Mouse (Mus musculus) liver, embryonic 13.5 days (tissue): ENCODE results near the gene Zbed5. TPM values are rescaled to one million over a fixed set of nuclear protein-coding genes. Genes with fewer than 3 reads are reported as not detected.
"Not testable (repeated sequence)": the region's sequence is repeated elsewhere in the genome, so short reads cannot be mapped to it uniquely, and the experiment has no call there.

Experiments
- ATAC-seq: fragments of 200-750 bp; cut with Nextera tagmentation; 2 replicates; pipeline ENCODE4 v1.8.0; 2017; ENCODE audit warnings: low read depth, mild to moderate bottlenecking, moderate number of reproducible peaks, moderate library complexity
- DNase-seq: peaks from one replicate; pipeline ENCODE4 v3.0.0; 2022
- H3K27ac ChIP-seq: fragments of 300-500 bp; sonication (generic); 2 replicates; pipeline ENCODE4 v1.5.1; 2015; ENCODE audit warnings: moderate library complexity, mild to moderate bottlenecking, inconsistent platforms
- H3K27me3 ChIP-seq: fragments of 300-500 bp; sonication (generic); 2 replicates; pipeline ENCODE4 v1.6.1; 2015; ENCODE audit warnings: mild to moderate bottlenecking, inconsistent platforms
- H3K36me3 ChIP-seq: fragments of 300-500 bp; sonication (generic); 2 replicates; pipeline ENCODE4 v1.6.1; 2015; ENCODE audit warnings: mild to moderate bottlenecking, inconsistent platforms
- H3K4me1 ChIP-seq: fragments of 300-500 bp; sonication (generic); replicated peaks from 2 replicates; pipeline ENCODE4 v1.6.1; 2015; ENCODE audit warnings: inconsistent platforms
- H3K4me2 ChIP-seq: fragments of 300-500 bp; sonication (generic); 2 replicates; pipeline ENCODE4 v1.6.1; 2015; ENCODE audit warnings: inconsistent platforms, mild to moderate bottlenecking, moderate library complexity
- H3K4me3 ChIP-seq: fragments of 300-500 bp; sonication (generic); replicated peaks from 2 replicates; pipeline ENCODE4 v1.5.1; 2015; ENCODE audit warnings: mild to moderate bottlenecking, inconsistent platforms
- H3K9ac ChIP-seq: fragments of 300-500 bp; sonication (generic); 2 replicates; pipeline ENCODE4 v1.6.1; 2015; ENCODE audit warnings: mild to moderate bottlenecking, inconsistent platforms
- H3K9me3 ChIP-seq: fragments of 300-500 bp; sonication (generic); replicated peaks from 2 replicates; pipeline ENCODE4 v1.6.1; 2016; ENCODE audit warnings: inconsistent platforms
- WGBS: fragments of 180-500 bp; shearing (Covaris S2); methylation state at CpG from one replicate; pipeline ENCODE4 v1.1.7; 2015; ENCODE audit not compliant: insufficient replicate concordance; 5-methylcytosine and 5-hydroxymethylcytosine counted together
- polyA plus RNA-seq: library from polyadenylated mRNA; unstranded; fragments of >200 nt; fragmentation: Nextera tagmentation; extraction: Ambion mirVana; gene quantifications from 2 replicates; pipeline ENCODE4 v1.2.1, GENCODE M21; 2015

Gene Zbed5
- polyA plus RNA-seq, 1 experiment from 2014 or later: 1.1 TPM

DNA sequence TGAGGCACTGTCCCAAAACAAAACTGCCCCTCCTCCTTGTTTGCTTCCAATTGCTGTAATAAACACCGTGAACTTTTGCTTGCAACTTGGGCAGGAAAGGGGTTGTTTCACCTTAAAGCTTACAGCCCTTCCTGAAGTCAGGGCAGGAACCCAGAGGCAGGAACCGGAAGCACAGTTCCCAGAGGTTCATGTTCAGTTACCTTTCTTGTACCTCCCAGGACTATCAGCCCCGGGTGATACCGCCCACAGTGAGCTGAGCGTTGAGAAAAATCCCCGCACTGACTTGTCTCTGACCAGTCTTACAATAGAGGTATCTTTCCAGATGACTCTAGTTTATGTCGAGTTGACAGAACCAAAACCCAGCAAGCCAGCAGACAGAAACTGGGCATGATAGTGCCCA lies 14.1 kb downstream of the Zbed5 start:
- ATAC-seq (no peak), DNase-seq (no peak)
- Histone ChIP-seq H3K4me2 (peak overlapping the region; percentile 98), H3K4me3 (peak overlapping the region; percentile 76; the same call in 1 of the 2 replicates), H3K27ac (no peak overlapping the region), H3K27me3 (peaks cover 10% of the 10 kb centered on the region), H3K36me3 (no peaks in the 10 kb centered on the region), H3K4me1 (peaks cover 28% of the 10 kb centered on the region), H3K9ac (no peak overlapping the region), H3K9me3 (no peaks in the 10 kb centered on the region)
- WGBS: 64% methylated on average over 7 of the region's 7 CpGs

DNA sequence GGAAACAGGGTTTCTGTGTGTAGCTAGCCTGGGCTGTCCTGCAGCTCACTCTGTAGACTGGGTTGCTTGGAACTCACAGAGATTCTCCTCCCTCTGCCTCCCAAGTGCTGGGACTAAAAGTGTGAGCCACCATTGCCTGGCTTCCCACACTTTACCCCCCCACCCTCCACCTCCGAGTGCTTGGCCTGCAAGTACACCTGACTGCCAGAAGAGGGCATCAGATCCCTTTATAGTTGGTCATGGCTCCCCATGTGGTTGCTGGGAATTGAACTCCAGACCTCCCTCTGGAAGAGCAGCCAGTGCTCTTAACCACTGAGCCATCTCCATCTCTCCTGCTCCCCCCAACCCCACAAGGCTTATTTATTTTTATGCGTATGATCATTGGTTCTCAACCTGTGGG lies 18.5 kb downstream of the Zbed5 start:
- 20% methylated on average over 2 of the region's 2 CpGs for WGBS
- H3K9ac ChIP-seq: no peak overlapping the region
- no peaks in the 10 kb centered on the region for H3K36me3 ChIP-seq
- H3K27me3 ChIP-seq: peaks cover 9% of the 10 kb centered on the region
- H3K4me3 ChIP-seq: no peak overlapping the region
- H3K4me2 ChIP-seq: no peak overlapping the region
- no peak overlapping the region for H3K27ac ChIP-seq
- H3K9me3 ChIP-seq: no peaks in the 10 kb centered on the region
- peaks cover 18% of the 10 kb centered on the region for H3K4me1 ChIP-seq
- ATAC-seq: no peak
- DNase-seq: peak; percentile 12

DNA sequence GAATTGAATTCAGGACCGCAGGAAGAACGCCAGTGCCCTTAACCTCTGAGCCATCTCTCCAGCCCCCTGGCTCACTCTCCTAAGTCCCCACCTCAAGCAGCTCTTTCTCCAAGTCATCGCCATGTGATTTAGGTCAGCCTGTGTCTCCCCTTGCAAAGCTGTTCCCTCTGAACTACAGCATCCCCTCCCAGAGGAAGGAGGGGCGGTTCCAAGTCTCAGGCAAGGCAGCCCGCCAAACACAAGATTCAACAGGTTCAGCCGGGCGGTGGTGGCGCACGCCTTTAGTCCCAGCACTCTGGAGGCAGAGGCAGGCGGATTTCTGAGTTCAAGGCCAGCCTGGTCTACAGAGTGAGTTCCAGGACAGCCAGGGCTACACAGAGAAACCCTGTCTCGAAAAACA lies 20.0 kb downstream of the Zbed5 start:
- not testable (repeated sequence) for H3K9ac ChIP-seq, H3K27ac ChIP-seq, ATAC-seq, H3K27me3 ChIP-seq, H3K9me3 ChIP-seq, DNase-seq, H3K36me3 ChIP-seq, H3K4me3 ChIP-seq, H3K4me2 ChIP-seq
- WGBS: 83% methylated on average over 11 of the region's 11 CpGs
- peaks cover 14% of the 10 kb centered on the region for H3K4me1 ChIP-seq

DNA sequence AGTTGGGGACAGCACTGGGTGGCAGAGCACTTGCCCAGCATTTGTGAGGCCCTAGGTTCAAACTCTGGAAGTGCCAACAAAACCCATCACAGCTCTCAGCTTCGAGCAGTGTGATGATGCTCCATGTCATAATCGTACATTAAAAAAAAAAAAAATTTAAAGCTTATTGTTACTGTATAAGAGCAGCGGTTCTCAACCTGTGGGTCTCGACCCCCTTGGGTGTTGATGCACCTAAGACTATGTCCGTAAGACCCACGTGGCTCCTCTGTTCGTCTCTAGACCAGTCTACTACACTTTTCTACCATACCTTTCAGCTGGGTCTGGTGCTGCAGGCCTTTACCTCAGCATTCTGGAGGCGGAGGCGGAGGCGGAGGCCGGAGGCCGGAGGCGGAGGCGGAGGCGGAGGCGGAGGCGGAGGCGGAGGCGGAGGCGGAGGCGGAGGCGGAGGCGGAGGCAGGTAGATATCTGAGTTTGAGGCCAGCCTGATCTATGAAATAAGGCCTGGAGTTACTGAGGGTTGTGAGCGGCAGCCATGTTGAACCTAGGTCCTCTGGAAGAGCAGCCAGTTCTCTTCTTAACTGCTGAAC lies 22.6 kb downstream of the Zbed5 start:
- Histone ChIP-seq H3K4me1 (peaks cover 15% of the 10 kb centered on the region), H3K9ac (no peak overlapping the region), H3K27ac (no peak overlapping the region), H3K4me2 (no peak overlapping the region), H3K27me3 (no peaks in the 10 kb centered on the region), H3K36me3 (no peaks in the 10 kb centered on the region), H3K4me3 (no peak overlapping the region), H3K9me3 (no peaks in the 10 kb centered on the region)
- 0 out of 2 replicates have a peak, but pooled peaks have one; percentile 29 for ATAC-seq
- WGBS: 73% methylated on average over 24 of the region's 24 CpGs
- peak; percentile 18 for DNase-seq

DNA sequence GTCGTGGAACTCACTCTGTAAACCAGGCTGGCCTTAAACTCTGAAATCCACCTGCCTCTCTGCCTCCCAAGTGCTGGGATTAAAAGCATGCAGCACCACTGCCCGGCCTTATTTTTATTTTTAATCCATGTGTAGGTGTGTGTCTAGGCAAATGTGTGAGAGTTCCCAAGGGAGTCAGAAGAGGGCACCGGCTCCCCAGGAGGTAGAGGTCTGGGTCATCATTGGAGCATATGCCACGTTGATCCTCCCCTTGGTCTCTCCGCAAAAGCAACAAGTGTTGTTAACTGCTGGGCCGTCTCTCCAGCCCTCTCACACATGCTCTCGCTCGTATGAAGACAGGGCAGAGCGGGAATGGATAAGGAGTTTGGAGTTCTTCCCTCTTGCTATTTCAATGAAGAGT lies 23.2 kb downstream of the Zbed5 start:
- H3K27ac ChIP-seq: peak overlapping the region; percentile 9; the same call in 1 of the 2 replicates
- no peaks in the 10 kb centered on the region for H3K27me3 ChIP-seq
- ATAC-seq: no peak
- no peak overlapping the region for H3K4me3 ChIP-seq
- H3K9me3 ChIP-seq: no peaks in the 10 kb centered on the region
- no peak overlapping the region for H3K9ac ChIP-seq
- no peak overlapping the region for H3K4me2 ChIP-seq
- WGBS: 71% methylated on average over 9 of the region's 9 CpGs
- peaks cover 15% of the 10 kb centered on the region for H3K4me1 ChIP-seq
- no peak for DNase-seq
- H3K36me3 ChIP-seq: no peaks in the 10 kb centered on the region

DNA sequence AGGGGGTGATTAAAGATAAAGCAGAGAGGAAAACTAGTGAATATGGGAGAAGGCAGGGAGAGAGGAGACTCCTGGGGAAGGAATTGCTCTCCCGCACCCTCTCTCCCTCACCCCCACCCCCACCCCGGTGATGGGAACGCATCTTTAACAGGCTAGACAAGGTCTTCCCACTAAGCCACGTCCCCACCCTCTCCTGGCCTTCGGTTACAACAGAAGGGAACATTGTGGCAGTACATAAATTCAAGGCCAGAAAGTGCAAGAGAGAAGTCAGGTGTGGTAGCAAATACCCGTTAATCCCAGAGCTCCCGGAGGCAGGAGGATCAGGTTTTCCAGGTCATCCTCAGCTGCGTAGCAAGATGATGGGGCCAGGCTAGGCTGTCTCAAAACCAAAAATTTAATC lies 23.8 kb downstream of the Zbed5 start:
- no peak overlapping the region for H3K9ac ChIP-seq
- 70% methylated on average over 8 of the region's 8 CpGs for WGBS

DNA sequence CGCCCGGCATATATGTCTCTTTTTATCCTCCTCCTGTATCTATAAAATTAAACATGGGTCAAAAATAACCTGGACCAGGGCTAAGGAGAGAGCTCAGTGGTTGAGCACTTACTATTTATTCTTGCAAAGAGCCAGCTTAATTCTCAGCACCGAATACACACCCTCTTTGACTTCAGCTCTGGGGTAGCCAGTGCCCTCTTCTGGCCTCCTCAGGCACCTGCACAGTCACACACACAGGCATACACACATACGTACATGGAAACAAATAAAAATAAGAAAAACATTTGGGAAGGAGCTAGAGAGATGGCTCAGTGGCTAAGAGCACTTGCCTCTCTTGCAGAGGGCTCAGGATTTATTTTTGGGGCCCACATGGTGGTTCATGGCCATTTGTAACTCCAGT lies 26.4 kb downstream of the Zbed5 start:
- H3K36me3 ChIP-seq: no peaks in the 10 kb centered on the region
- DNase-seq: no peak
- ATAC-seq: no peak
- WGBS: 88% methylated on average over 4 of the region's 4 CpGs
- no peaks in the 10 kb centered on the region for H3K27me3 ChIP-seq
- H3K4me3 ChIP-seq: no peak overlapping the region
- H3K9ac ChIP-seq: no peak overlapping the region
- H3K9me3 ChIP-seq: no peaks in the 10 kb centered on the region
- no peak overlapping the region for H3K4me2 ChIP-seq
- H3K27ac ChIP-seq: no peak overlapping the region
- peaks cover 15% of the 10 kb centered on the region for H3K4me1 ChIP-seq

More for the DNA sequence above, 23.8 kb downstream of the Zbed5 start:
- Histone ChIP-seq H3K9me3 (no peaks in the 10 kb centered on the region), H3K27me3 (no peaks in the 10 kb centered on the region), H3K27ac (peak overlapping the region; percentile 9; the same call in 1 of the 2 replicates), H3K4me1 (peaks cover 15% of the 10 kb centered on the region), H3K36me3 (no peaks in the 10 kb centered on the region), H3K4me3 (no peak overlapping the region), H3K4me2 (no peak overlapping the region)
- DNase-seq (no peak), ATAC-seq (no peak)

DNA sequence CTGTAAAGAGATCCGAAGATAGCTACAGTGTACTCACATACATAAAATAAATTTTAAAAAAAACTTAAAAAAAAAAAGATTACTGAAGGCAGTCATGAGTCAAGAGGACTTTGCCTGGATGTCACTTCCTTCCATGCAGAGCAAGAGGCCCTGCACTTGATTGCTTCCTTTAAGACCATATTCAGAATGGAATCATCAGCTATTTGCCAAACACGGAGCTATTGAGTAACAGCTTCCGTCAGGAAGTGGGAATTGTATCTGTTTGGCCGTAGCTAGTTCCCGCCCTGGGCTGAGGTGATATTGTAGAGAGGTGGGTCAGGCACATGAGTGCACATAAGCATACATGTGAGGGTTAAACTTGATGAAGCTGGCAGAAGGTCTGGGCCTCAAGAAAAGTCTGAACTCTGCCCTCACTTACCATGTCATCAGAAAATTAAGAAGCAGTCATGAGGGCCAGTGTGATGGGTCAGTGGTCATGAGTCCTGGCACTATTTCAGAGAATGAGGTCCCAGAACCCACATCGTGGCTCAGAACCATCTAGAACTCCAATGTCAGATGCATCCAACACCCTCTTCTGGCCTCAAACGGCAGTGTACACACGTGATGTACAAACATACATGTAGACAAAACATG lies 29.4 kb downstream of the Zbed5 start:
- Histone ChIP-seq H3K9me3 (no peaks in the 10 kb centered on the region), H3K4me2 (no peak overlapping the region), H3K27me3 (no peaks in the 10 kb centered on the region), H3K4me1 (peaks cover 8% of the 10 kb centered on the region), H3K9ac (no peak overlapping the region), H3K27ac (no peak overlapping the region), H3K36me3 (no peaks in the 10 kb centered on the region), H3K4me3 (no peak overlapping the region)
- ATAC-seq (no peak), DNase-seq (no peak)
- 63% methylated on average over 8 of the region's 8 CpGs for WGBS

DNA sequence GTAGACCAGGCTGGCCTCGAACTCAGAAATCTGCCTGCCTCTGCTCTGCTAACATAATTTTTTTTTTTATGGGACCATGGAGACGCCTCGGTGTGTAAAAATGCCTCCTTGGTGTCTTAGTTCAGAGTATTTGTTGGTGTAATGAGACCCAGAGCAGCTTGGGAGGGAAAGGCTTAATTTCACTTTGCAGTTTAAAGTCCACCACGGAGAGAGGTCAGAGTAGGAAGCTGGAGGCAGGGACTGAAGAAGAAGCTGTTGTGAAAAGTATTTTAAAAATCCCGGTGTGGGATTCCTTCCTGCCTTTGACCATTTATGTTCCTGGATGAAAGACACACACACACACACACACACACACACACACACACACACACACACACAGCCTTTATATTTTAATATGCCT lies 30.4 kb downstream of the Zbed5 start:
- Histone ChIP-seq H3K4me3 (no peak overlapping the region), H3K27me3 (no peaks in the 10 kb centered on the region), H3K27ac (no peak overlapping the region), H3K36me3 (no peaks in the 10 kb centered on the region), H3K4me2 (no peak overlapping the region), H3K4me1 (peaks cover 8% of the 10 kb centered on the region), H3K9ac (no peak overlapping the region), H3K9me3 (no peaks in the 10 kb centered on the region)
- ATAC-seq (no peak), DNase-seq (no peak)
- WGBS: 66% methylated on average over 5 of the region's 5 CpGs

DNA sequence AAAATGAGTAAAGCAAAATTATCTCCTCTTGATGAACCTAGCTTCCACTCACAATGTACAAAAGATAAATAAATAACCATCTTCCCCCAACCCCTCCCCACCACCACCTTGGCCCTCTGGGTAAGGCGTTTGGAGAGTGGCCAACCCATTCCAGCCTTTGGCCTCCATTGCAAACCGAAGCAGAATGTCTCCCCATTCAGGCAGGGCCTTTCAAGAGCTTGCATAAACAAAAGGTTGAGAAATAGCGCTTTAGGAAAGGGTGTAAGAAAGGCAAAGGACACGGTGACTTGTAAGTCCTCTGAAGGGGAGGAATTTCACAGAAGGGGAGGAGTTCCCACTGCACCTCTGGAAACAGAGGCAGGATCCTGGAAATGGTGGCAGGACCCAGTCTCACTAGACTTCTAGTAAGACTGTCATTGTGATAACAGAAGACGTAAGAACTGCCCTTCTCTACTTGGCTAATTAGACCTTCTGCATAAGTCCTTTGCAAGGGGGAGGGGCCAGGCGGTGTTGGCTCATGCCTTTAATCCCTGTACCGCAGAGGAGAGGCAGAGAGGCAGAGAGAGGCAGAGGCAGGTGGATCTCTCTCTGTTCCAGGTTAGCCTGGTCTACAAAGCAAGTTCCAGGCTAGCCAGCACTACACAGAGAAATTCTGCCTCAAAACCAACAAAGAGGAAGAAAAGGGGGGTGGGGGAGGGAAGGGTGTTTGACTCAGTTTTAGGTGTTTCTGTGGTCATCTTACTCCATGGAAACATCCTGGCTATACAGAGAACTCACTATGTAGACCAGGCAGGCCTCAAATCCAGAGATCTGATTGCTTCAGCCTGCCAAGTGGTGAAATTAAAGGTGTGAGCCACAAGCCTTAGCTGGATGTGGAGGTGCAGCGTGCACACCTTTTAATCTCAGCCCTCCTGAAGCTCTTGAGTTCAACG lies 34.7 kb downstream of the Zbed5 start:
- no peak overlapping the region for H3K4me3 ChIP-seq
- ATAC-seq (peak; percentile 51; the same call in 1 of the 2 replicates), DNase-seq (no peak)
- H3K9me3 ChIP-seq: no peaks in the 10 kb centered on the region
- peaks cover 8% of the 10 kb centered on the region for H3K4me1 ChIP-seq
- WGBS: 43% methylated on average over 9 of the region's 9 CpGs
- H3K27ac ChIP-seq: no peak overlapping the region
- no peak overlapping the region for H3K9ac ChIP-seq
- H3K36me3 ChIP-seq: no peaks in the 10 kb centered on the region
- no peaks in the 10 kb centered on the region for H3K27me3 ChIP-seq
- H3K4me2 ChIP-seq: no peak overlapping the region

DNA sequence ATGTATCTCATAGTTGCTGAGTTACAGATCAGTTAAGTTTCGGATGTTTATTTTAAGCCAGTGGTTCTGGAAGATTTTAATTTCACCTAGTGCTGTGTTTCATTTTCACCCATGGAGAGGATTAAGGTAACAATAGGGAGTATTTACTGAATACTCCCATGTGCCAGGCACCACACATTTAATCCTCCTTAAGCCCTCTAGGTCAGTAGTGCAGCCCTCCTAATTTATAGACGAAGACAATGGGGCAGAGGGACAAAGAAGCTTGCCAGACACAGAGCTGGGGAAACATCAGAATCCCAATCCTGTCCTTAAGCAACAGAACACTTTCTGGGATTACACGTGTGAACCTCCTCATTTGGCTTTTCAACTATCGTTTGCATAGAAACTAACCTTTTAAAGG lies 41.4 kb downstream of the Zbed5 start:
- Histone ChIP-seq H3K36me3 (no peaks in the 10 kb centered on the region), H3K27ac (no peak overlapping the region), H3K9me3 (no peaks in the 10 kb centered on the region), H3K27me3 (no peaks in the 10 kb centered on the region), H3K4me3 (no peak overlapping the region), H3K9ac (no peak overlapping the region), H3K4me2 (no peak overlapping the region), H3K4me1 (peaks cover 12% of the 10 kb centered on the region)
- WGBS: 63% methylated on average over 4 of the region's 4 CpGs
- DNase-seq: no peak
- no peak for ATAC-seq
